Mouse (Mus musculus): ENCODE measurements around the gene Sh3bgrl3. TPM values are rescaled to one million over a fixed set of nuclear protein-coding genes. Genes with fewer than 3 reads are reported as not detected.
A peak's percentile ranks its signal among the peaks of the same experiment; 100 is the strongest.

Gene Sh3bgrl3
- polyA plus RNA-seq, 1 experiment from 2014 or later, result 369 TPM

DNA sequence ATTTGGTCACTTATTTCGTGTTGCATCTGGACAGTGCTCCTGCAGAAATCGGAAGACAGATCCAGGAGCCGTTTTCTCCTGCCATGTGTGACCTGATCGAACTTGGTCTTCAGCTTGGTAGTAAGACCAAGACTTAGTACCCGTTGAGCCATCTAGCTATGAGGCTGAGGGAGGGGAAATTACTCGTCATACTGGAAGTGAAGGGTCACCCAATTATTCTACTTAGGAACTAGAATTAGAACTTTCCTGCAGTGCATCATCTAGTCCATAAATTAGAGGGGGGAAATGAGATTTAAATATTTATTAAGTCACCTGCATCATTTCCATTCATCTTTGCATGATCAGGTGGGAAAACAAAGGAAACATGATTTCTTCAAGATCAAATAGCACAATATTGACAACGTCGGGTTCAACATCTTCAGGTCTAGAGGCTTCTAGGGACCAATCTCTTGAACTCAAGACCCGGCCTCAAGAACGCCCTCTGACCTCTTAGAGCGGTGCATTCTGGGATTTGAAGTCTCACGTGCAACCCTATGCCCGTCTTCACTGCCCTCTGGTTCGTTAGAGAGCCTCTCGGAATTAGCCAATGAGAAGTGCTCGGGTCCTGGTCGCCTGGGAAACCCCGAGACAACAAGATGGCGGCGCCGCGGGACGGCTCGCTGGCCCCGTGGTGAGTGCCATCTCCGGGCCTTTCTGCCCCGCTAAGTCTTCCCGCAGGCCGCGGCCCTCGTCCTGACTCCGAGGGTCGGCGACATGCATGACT is 26.4 kb downstream of the Sh3bgrl3 start, which contains the start of gene Ubxn11:
Gene Ubxn11 (plus strand): TSS at position 592 of the 763 bp plus-strand sequence.
- no peaks in the 10 kb centered on the region for H3K27me3 ChIP-seq
- peak within 1 kb of the TSS; percentile 55 for H3K9ac ChIP-seq
- peak within 1 kb of the TSS; percentile 75 for H3K4me2 ChIP-seq (replicated peaks)
- H3K36me3 ChIP-seq, result no peaks in the 10 kb centered on the region
- H3K9me3 ChIP-seq (replicated peaks), result no peaks in the 10 kb centered on the region
- peak within 1 kb of the TSS; percentile 74 for H3K4me3 ChIP-seq
- WGBS, result 17% methylated on average over 34 of the region's 34 CpGs
- H3K4me1 ChIP-seq, result peaks cover 3% of the 10 kb centered on the region; the same call in 1 of the 2 replicates
- ATAC-seq (ENCODE audit: low FRiP score), result peak; percentile 97
- H3K27ac ChIP-seq, result no peak within 1 kb of the TSS

DNA sequence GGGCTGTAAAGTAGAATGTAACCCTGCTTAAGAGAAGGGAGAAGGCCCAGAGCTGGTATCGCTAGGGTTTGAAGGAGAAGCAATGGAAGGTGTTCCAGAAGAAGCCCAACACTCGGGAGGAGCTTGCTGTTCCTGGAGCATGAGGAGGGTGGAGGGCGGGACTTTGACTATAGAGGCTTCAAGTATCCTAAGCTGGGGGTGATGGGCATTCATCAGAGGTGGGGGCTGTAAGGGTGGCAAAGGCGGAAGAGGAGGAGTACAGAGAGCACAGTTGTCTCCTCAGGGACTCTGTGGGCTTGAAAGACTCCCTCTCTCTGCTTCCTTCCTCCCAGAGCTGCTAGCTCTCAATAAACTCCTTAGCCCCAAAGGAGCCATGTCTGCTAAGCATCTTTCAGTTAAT is 28.3 kb downstream of the Sh3bgrl3 start:
- H3K9me3 ChIP-seq (replicated peaks), result no peaks in the 10 kb centered on the region
- no peak overlapping the region for H3K4me3 ChIP-seq
- no peak overlapping the region for H3K9ac ChIP-seq
- no peaks in the 10 kb centered on the region for H3K27me3 ChIP-seq
- H3K4me2 ChIP-seq (replicated peaks), result no peak overlapping the region
- no peak overlapping the region for H3K27ac ChIP-seq
- ATAC-seq (ENCODE audit: low FRiP score), result no peak
- WGBS, result 77% methylated on average over 4 of the region's 4 CpGs
- H3K36me3 ChIP-seq, result no peaks in the 10 kb centered on the region
- H3K4me1 ChIP-seq, result peaks cover 3% of the 10 kb centered on the region; the same call in 1 of the 2 replicates

DNA sequence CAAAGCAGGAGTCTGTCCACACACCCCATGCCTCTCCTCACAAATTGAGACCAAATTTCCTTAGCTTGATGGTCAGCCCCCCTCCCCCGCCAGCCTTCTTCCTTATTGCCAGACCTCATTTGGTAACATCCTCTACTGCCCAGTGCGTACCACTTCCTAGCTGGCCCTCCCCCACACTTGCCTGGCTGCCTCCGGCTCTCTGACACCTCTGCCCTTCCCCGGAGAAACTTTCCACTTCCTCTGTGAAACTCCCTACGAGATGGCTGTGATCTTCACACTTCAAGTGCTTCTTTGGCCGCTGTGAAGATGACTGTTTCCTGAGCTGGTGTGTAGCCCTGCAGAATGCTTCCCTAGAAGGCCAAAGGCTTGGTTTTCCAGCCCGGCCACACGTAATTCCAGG is 30.0 kb downstream of the Sh3bgrl3 start:
- Histone ChIP-seq H3K27ac (no peak overlapping the region), H3K4me3 (no peak overlapping the region), H3K36me3 (no peaks in the 10 kb centered on the region), H3K9me3 (replicated peaks) (no peaks in the 10 kb centered on the region), H3K4me1 (peaks cover 3% of the 10 kb centered on the region; the same call in 1 of the 2 replicates), H3K27me3 (no peaks in the 10 kb centered on the region), H3K4me2 (replicated peaks) (no peak overlapping the region), H3K9ac (no peak overlapping the region)
- ATAC-seq (ENCODE audit: low FRiP score), result no peak
- 74% methylated on average over 8 of the region's 8 CpGs for WGBS

DNA sequence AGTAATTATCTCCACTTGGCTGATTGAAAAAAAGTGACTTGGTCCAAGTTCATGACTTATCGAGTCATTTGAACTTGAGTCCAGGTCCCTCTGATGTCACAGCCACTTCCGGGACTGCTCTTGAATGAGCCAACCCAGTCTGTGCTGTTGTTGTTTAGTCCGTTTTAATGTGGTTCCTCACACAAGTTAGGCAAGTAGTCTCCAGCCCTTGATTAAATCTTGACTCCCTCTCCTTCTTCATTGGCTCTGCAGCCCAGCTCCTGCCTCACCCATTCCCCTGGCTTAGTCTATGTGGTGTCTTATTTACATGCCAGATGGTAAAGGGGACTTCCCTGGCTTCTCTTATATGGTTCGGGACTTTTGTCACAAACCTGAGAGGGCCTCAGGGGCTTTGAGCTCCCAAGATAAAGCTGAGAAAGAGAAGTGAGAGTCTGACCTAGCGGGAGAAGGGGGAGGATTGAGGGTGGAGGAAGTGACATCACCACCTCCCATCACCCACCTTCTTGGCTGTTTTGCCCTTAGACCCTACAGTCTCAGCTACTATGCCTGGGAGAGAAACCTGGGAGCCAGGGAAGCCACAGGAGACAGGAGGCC is 31.5 kb downstream of the Sh3bgrl3 start:
- no peaks in the 10 kb centered on the region for H3K4me1 ChIP-seq
- WGBS, result 79% methylated on average over 5 of the region's 5 CpGs
- H3K4me3 ChIP-seq, result no peak overlapping the region
- ATAC-seq (ENCODE audit: low FRiP score), result no peak
- no peaks in the 10 kb centered on the region for H3K36me3 ChIP-seq
- no peak overlapping the region for H3K9ac ChIP-seq
- 0 out of 2 replicates have a peak, but pooled peaks cover 2% of the 10 kb centered on the region for H3K27me3 ChIP-seq
- H3K27ac ChIP-seq, result no peak overlapping the region
- no peaks in the 10 kb centered on the region for H3K9me3 ChIP-seq (replicated peaks)
- H3K4me2 ChIP-seq (replicated peaks), result no peak overlapping the region

DNA sequence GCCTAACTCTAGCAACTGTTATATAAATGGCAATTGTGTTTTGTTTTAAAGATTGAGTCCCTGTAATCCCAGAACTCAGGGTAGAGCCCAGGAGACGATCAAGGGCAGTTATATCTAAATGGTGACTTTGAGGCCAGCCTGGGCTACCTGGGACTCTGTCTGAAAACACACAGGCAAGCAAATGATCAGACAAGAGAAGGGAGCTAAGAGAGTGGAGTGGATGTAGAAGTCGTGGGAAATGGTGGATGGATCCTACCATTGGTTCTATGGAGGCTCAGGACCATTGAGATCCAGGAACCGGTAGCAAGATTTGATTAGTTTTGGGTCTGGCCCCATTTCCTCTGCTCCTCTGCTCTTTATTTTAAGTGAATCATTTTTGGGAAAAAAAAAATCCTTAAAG is 32.5 kb downstream of the Sh3bgrl3 start:
- ATAC-seq (ENCODE audit: low FRiP score), result no peak
- Histone ChIP-seq H3K4me1 (no peaks in the 10 kb centered on the region), H3K4me3 (no peak overlapping the region), H3K9me3 (replicated peaks) (no peaks in the 10 kb centered on the region), H3K27me3 (0 out of 2 replicates have a peak, but pooled peaks cover 2% of the 10 kb centered on the region), H3K36me3 (no peaks in the 10 kb centered on the region), H3K9ac (no peak overlapping the region), H3K4me2 (replicated peaks) (no peak overlapping the region), H3K27ac (no peak overlapping the region)
- WGBS, result 82% methylated on average over 3 of the region's 3 CpGs

DNA sequence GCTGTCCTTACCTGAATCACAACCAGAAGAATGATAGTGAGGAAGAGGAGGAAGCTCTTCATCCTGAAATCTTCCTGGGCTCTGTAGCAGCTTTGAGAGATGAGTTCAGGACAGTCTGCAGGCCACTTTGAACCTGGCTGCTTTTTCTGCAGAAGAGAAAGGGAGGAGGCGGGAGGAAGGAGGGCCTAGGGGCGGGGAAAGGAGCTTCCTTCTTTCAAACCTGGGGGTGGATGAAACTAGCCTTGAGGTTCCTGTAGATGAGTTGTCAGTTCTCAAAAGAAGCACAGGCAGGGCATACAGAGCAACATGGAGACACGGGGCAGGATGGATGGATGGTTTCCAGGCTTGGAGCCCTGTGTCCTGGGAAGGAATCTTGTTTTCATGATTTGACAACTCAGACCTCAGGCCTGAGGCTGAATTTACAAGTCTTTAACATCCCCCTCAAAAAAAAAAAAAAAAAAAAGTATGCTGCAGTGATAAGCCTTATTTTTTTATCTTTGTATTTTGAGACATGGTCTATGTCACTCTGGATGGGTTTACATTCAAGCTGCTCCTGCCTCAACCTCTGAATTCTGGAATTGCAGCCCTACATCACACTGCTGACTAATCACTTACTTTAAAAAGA is 33.6 kb downstream of the Sh3bgrl3 start, which contains the start of gene Cd52:
Gene Cd52 (minus strand): TSS at position 160 of the 625 bp plus-strand sequence.
- Histone ChIP-seq H3K36me3 (no peaks in the 10 kb centered on the region), H3K4me1 (no peaks in the 10 kb centered on the region), H3K27ac (no peak within 1 kb of the TSS), H3K4me2 (replicated peaks) (no peak within 1 kb of the TSS), H3K4me3 (no peak within 1 kb of the TSS), H3K27me3 (0 out of 2 replicates have a peak, but pooled peaks cover 2% of the 10 kb centered on the region), H3K9ac (no peak within 1 kb of the TSS), H3K9me3 (replicated peaks) (no peaks in the 10 kb centered on the region)
- WGBS, result 62% methylated on average over 3 of the region's 3 CpGs
- ATAC-seq (ENCODE audit: low FRiP score), result no peak

DNA sequence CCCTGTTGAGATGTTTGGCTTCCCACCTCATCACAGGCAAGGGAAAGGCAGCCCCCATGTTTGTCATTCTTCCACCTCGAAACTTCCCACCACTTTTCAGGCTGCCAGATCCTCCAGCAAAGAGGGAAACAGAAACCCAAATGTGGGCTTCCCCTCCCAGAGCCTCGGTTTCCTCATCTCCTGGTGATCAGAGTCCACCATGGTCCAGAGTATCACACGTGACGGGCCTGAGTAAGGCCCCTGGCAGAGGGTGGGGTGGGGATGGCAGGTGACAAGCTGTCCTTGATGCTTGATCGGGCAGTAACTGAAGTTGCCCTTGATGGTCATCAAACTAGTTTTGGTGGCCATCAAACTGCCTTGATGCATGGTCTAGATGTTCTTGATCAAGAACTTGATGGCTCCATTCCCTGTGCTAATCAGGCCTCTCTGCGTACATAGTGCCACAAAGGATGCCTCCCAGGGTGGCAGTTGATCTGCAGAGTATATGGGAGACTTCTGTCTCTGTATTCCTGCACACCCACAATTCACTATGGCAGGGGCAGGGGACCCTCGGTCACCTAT is 34.5 kb downstream of the Sh3bgrl3 start:
- Histone ChIP-seq H3K4me1 (no peaks in the 10 kb centered on the region), H3K4me3 (no peak overlapping the region), H3K36me3 (no peaks in the 10 kb centered on the region), H3K27me3 (0 out of 2 replicates have a peak, but pooled peaks cover 2% of the 10 kb centered on the region), H3K9ac (no peak overlapping the region), H3K9me3 (replicated peaks) (no peaks in the 10 kb centered on the region), H3K4me2 (replicated peaks) (no peak overlapping the region), H3K27ac (no peak overlapping the region)
- no peak for ATAC-seq (ENCODE audit: low FRiP score)
- WGBS, result 88% methylated on average over 7 of the region's 7 CpGs

DNA sequence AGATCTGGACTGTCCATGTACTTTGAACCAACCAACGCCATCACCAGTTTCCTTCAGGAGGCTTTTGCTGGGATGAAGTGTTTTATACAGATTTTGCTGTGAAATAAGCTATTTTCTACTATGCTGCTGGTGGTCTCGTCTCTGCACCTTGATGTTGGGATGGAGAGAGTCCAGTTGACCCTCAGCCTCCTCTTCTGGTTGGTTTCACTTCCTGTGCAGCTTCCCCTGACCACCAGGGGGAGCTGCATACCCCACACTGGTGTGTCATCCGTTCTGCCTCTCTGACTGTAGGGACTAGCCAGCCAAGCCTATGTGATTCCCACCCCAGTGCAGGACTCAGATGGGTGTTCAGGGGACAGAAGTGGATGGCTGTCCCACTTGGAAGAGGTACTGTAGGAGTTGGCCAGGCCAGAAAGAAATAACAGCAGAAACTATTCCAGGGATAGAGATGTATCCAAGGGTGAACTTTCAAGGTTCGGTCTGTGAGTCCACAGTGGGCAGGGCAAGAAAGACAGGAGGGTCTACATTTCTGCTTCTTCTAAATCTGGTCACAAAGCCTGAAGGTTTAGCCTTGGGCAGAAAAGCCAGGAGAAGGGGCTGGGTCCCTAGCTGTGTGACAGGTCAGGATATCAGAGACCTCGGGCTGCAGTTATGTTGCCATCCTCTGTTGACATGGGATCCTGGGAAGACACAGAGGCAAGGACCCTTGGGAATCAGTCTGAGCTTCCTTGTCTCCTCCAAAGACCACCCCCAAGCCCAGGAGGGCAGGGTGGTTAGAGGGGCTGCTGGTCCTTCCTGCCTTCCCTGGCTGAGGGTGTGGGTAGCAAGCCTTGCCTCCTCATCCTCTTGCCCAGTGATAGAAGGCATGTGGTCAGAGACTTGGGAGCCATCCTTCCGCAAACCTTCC is 36.0 kb downstream of the Sh3bgrl3 start:
- Histone ChIP-seq H3K4me2 (replicated peaks) (no peak overlapping the region), H3K9me3 (replicated peaks) (no peaks in the 10 kb centered on the region), H3K9ac (no peak overlapping the region), H3K4me1 (no peaks in the 10 kb centered on the region), H3K27me3 (0 out of 2 replicates have a peak, but pooled peaks cover 2% of the 10 kb centered on the region), H3K27ac (no peak overlapping the region), H3K36me3 (no peaks in the 10 kb centered on the region), H3K4me3 (no peak overlapping the region)
- ATAC-seq (ENCODE audit: low FRiP score), result no peak
- 71% methylated on average over 6 of the region's 6 CpGs for WGBS

DNA sequence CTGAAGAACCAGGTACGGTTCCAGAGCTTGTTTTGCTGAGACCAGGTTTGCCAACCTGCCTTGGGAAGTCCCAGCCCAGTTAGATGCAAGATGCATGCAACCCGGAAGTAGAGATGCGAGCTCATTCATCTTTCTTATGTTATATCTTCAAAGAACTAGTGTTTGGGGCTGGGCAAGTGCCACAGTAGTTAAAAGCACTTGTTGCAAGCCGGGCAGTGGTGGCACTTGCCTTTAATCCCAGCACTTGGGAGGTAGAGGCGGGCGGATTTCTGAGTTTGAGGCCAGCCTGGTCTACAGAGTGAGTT is 37.4 kb downstream of the Sh3bgrl3 start:
- no peak for ATAC-seq (ENCODE audit: low FRiP score)
- H3K9ac ChIP-seq, result no peak overlapping the region
- H3K27me3 ChIP-seq, result 0 out of 2 replicates have a peak, but pooled peaks cover 2% of the 10 kb centered on the region
- 86% methylated on average over 6 of the region's 6 CpGs for WGBS
- H3K4me2 ChIP-seq (replicated peaks), result no peak overlapping the region
- H3K4me3 ChIP-seq, result no peak overlapping the region
- no peaks in the 10 kb centered on the region for H3K4me1 ChIP-seq
- no peaks in the 10 kb centered on the region for H3K36me3 ChIP-seq
- H3K27ac ChIP-seq, result no peak overlapping the region
- H3K9me3 ChIP-seq (replicated peaks), result no peaks in the 10 kb centered on the region

DNA sequence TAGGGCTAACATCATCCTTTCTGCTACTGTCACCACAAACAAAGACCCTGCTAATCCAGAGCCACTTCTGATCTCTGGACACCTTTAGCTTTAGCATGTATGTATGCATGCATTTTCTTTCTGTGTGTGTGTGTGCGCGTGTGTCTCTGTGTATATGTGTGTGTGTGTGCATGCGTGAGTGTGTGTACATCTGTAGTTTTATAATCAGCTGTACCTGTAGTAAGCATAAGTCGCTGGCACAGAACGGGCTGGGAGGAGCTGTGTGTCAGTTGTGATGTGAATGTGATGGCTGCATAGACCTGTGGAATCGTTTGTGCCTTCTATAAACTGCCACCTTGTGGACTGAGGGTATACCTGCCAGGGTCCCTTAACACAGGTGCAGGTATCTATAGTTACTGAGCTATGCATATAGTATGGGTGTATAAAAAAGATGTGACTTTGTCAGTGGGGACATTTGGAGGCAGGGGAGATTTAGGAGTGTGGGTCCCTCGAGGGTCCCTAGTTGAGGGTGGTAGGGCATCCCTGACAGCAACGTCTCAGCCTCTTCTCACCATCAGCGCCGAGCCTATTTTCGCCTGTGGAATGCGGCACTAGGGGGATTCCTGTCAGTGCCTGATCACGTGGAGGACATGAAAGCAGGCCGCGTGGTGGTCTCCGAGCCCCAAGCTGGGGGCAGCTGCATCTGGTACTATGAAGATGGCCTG is 37.9 kb downstream of the Sh3bgrl3 start:
- Histone ChIP-seq H3K9ac (no peak overlapping the region), H3K4me2 (replicated peaks) (no peak overlapping the region), H3K27ac (no peak overlapping the region), H3K36me3 (no peaks in the 10 kb centered on the region), H3K9me3 (replicated peaks) (no peaks in the 10 kb centered on the region), H3K4me1 (no peaks in the 10 kb centered on the region), H3K27me3 (0 out of 2 replicates have a peak, but pooled peaks cover 2% of the 10 kb centered on the region), H3K4me3 (no peak overlapping the region)
- no peak for ATAC-seq (ENCODE audit: low FRiP score)
- WGBS, result 81% methylated on average over 16 of the region's 16 CpGs

DNA sequence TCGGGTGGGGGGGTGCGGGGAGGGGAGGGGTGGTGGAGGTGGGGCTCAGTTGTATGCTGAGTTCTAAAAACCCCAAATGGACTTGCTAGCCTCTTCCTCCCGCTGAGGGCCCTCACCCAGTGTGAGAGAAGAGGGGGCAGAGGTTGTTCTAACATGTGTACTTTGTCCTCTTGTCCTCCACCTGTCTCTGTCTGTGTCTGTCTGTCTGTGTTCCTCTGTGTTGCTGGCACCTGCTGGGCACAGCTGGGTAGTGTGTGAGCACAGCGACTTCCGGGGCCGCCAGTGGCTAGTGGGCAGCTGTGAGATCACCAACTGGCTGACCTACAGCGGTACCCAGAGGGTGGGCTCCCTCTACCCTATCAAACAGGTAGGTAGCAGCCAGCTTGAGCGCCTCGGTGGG is 39.6 kb downstream of the Sh3bgrl3 start:
- ATAC-seq (ENCODE audit: low FRiP score), result no peak

More for the DNA sequence above, 39.6 kb downstream of the Sh3bgrl3 start:
- no peak overlapping the region for H3K9ac ChIP-seq
- H3K36me3 ChIP-seq, result no peaks in the 10 kb centered on the region
- 0 out of 2 replicates have a peak, but pooled peaks cover 2% of the 10 kb centered on the region for H3K27me3 ChIP-seq
- WGBS, result 77% methylated on average over 9 of the region's 9 CpGs
- H3K4me2 ChIP-seq (replicated peaks), result no peak overlapping the region
- H3K27ac ChIP-seq, result no peak overlapping the region
- H3K9me3 ChIP-seq (replicated peaks), result no peaks in the 10 kb centered on the region
- H3K4me3 ChIP-seq, result no peak overlapping the region
- H3K4me1 ChIP-seq, result no peaks in the 10 kb centered on the region

Measured in hindbrain, embryonic 12.5 days (tissue).